ENCODE assay signal across 23 mouse cellular contexts in genomic region chr2:6713529-6713928, GRCm38 (mm10).
DNase-seq lines count a peak whose midpoint lies in the region; ATAC-seq and TF ChIP-seq lines count a peak whose summit lies in the region.
"Had no signal": no experiment of that assay in that cellular context is flagged by ENCODE, and none has a peak within 500 bp of the region (broad histone marks: within the 10 kb centered on the region; RNA-seq: fewer than 3 reads in every experiment).

No protein-coding gene starts in this region.

- H3K27me3 ChIP-seq in megakaryocyte, embryonic 14.5 days (replicated peaks): no peaks in the 10 kb centered on the region
- H3K27me3 ChIP-seq in stomach, postnatal 0 days (ENCODE audit: control insufficient read depth, insufficient read depth, low read length): no peaks in the 10 kb centered on the region
- no peaks in the 10 kb centered on the region for H3K27me3 ChIP-seq in midbrain, postnatal 0 days (ENCODE audit: insufficient read depth, low read length)
- H3K27me3 ChIP-seq: heart, embryonic 15.5 days; Patski had no signal

- no peak for TF ChIP-seq CTCF in bone marrow macrophage, adult 2 months (IDR thresholded peaks at IDR 0.05; ENCODE audit: low read depth, low read length)
- TF ChIP-seq CTCF in stomach, postnatal 0 days (IDR thresholded peaks at IDR 0.05; ENCODE audit: low read depth): no peak
- TF ChIP-seq CTCF in midbrain, postnatal 0 days (IDR thresholded peaks at IDR 0.05): no peak

- TF ChIP-seq EP300 in stomach, postnatal 0 days (optimal IDR thresholded peaks at IDR 0.05): no peak

- WGBS in stomach, postnatal 0 days: 91% methylated on average over 6 of the region's 6 CpGs
- 91% methylated on average over 6 of the region's 6 CpGs for WGBS in midbrain, postnatal 0 days

- H3K4me1 ChIP-seq in bone marrow macrophage, adult 2 months (ENCODE audit: control insufficient read depth, insufficient read depth, low read length): peaks cover 59% of the 10 kb centered on the region
- peaks cover 99% of the 10 kb centered on the region for H3K4me1 ChIP-seq in megakaryocyte, embryonic 14.5 days
- no peaks in the 10 kb centered on the region for H3K4me1 ChIP-seq in stomach, postnatal 0 days (replicated peaks; ENCODE audit: control insufficient read depth, insufficient read depth)
- no peaks in the 10 kb centered on the region for H3K4me1 ChIP-seq in midbrain, postnatal 0 days (ENCODE audit: insufficient read depth, low read length)
- H3K4me1 ChIP-seq: embryonic facial prominence, embryonic 10.5 days; heart, embryonic 15.5 days had no signal

- no peak overlapping the region for H3K9ac ChIP-seq in stomach, postnatal 0 days (ENCODE audit: low read length)
- H3K9ac ChIP-seq in midbrain, postnatal 0 days (replicated peaks; ENCODE audit: low read length, poor library complexity, severe bottlenecking): no peak overlapping the region
- H3K9ac ChIP-seq: heart, embryonic 15.5 days; hindbrain, embryonic 14.5 days had no signal

- no peak for TF ChIP-seq POLR2A in bone marrow macrophage, adult 2 months (IDR thresholded peaks at IDR 0.05; ENCODE audit: borderline replicate concordance, low read depth, low read length)

- H3K4me2 ChIP-seq in stomach, postnatal 0 days (replicated peaks; ENCODE audit: low read depth): no peak overlapping the region
- H3K4me2 ChIP-seq in midbrain, postnatal 0 days (ENCODE audit: low read depth, low read length, poor library complexity, severe bottlenecking): no peak overlapping the region
- H3K4me2 ChIP-seq: heart, embryonic 11.5 days; heart, embryonic 15.5 days; hindbrain, embryonic 14.5 days had no signal

- peaks cover 38% of the 10 kb centered on the region for H3K36me3 ChIP-seq in megakaryocyte, embryonic 14.5 days (replicated peaks; ENCODE audit: low read length)
- H3K36me3 ChIP-seq in stomach, postnatal 0 days (ENCODE audit: control insufficient read depth, insufficient read depth, low read length): no peaks in the 10 kb centered on the region
- H3K36me3 ChIP-seq in midbrain, postnatal 0 days (ENCODE audit: insufficient read depth, low read length): 0 out of 2 replicates have a peak, but pooled peaks cover 3% of the 10 kb centered on the region
- H3K36me3 ChIP-seq: embryonic facial prominence, embryonic 10.5 days; heart, embryonic 15.5 days had no signal

- H3K4me3 ChIP-seq in bone marrow macrophage, adult 2 months (ENCODE audit: insufficient read depth, low read length): no peak overlapping the region
- H3K4me3 ChIP-seq in megakaryocyte, embryonic 14.5 days (replicated peaks): peak overlapping the region; percentile 4
- H3K4me3 ChIP-seq in stomach, postnatal 0 days (ENCODE audit: low read depth, low read length): no peak overlapping the region
- H3K4me3 ChIP-seq in midbrain, postnatal 0 days (ENCODE audit: low read depth, low read length): no peak overlapping the region
- H3K4me3 ChIP-seq: embryonic facial prominence, embryonic 10.5 days; heart, adult 2 months; heart, embryonic 15.5 days; hindbrain, embryonic 10.5 days had no signal

- intact Hi-C loops in heart, postnatal 14 days (cut with DNase I): no loop called here

- DNase-seq in heart, adult 11 months: peak; percentile 80
- DNase-seq in heart, postnatal 14 days: no peak
- DNase-seq in 416B (ENCODE audit: low read depth): peak; percentile 56
- no peak for DNase-seq in right cerebral cortex, postnatal 25 days
- DNase-seq in stomach, postnatal 0 days (ENCODE audit: low spot score): no peak
- DNase-seq in midbrain, postnatal 0 days (ENCODE audit: low spot score): no peak
- DNase-seq: adrenal gland, adult 2 months; adrenal gland, postnatal 25 days; cerebellum, adult 11 months; cerebellum, adult 8-10 months; cerebellum, postnatal 14 days; gastrocnemius, postnatal 36 days; heart, adult 2 months had no signal

- ATAC-seq in stomach, postnatal 0 days (ENCODE audit: low FRiP score, low TSS enrichment): no peak
- no peak for ATAC-seq in midbrain, postnatal 0 days (ENCODE audit: low FRiP score)
- ATAC-seq: activated CD4-positive, CD25-positive, alpha-beta regulatory T cell, adult 4 months; forebrain, embryonic 14.5 days; Patski had no signal

- peak overlapping the region; percentile 53 for H3K27ac ChIP-seq in bone marrow macrophage, adult 2 months (ENCODE audit: insufficient read depth, low read depth, low read length)
- H3K27ac ChIP-seq in stomach, postnatal 0 days (replicated peaks): no peak overlapping the region
- H3K27ac ChIP-seq in midbrain, postnatal 0 days (ENCODE audit: low read depth, low read length): no peak overlapping the region
- H3K27ac ChIP-seq: embryonic facial prominence, embryonic 10.5 days; heart, adult 2 months; heart, embryonic 15.5 days; hindbrain, embryonic 10.5 days; hindbrain, embryonic 14.5 days had no signal

- no peaks in the 10 kb centered on the region for H3K9me3 ChIP-seq in megakaryocyte, embryonic 14.5 days
- H3K9me3 ChIP-seq in stomach, postnatal 0 days (ENCODE audit: control insufficient read depth, low read length): no peaks in the 10 kb centered on the region
- H3K9me3 ChIP-seq in midbrain, postnatal 0 days (ENCODE audit: low read length): no peaks in the 10 kb centered on the region
- H3K9me3 ChIP-seq: embryonic facial prominence, embryonic 10.5 days; heart, embryonic 15.5 days; hindbrain, embryonic 10.5 days had no signal

Comparison
In these comparisons a context has a peak if more than half of its experiments do, and no peak if none do; other contexts are left out.
1. DNase-seq: peak in heart, adult 11 months (single experiment) and 416B (single experiment); none in heart, postnatal 14 days (0 of 2), right cerebral cortex, postnatal 25 days (single experiment), stomach, postnatal 0 days (single experiment) and midbrain, postnatal 0 days (single experiment).